ENCODE assay signal across 14 mouse cellular contexts in genomic region chr9:107596619-107597569, GRCm38 (mm10). TPM values are rescaled to one million over a fixed set of nuclear protein-coding genes. Genes with fewer than 3 reads are reported as not detected.
DNase-seq lines count a peak whose midpoint lies in the region; ATAC-seq and TF ChIP-seq lines count a peak whose summit lies in the region.
"Had no signal": no experiment of that assay in that cellular context is flagged by ENCODE, and none has a peak within 500 bp of the region (broad histone marks: within the 10 kb centered on the region; RNA-seq: fewer than 3 reads in every experiment).

No protein-coding gene starts in this region.

- no peaks in the 10 kb centered on the region for H3K36me3 ChIP-seq in kidney, adult 2 months (ENCODE audit: control insufficient read depth, insufficient read depth, low read length)
- peaks cover 26 to 95% of the 10 kb centered on the region in 2 experiments for H3K36me3 ChIP-seq in CH12.LX (replicated peaks in 1 of 2; ENCODE audit: control insufficient read depth in 1 of 2, insufficient read depth in 1 of 2, low read length in 1 of 2)
- H3K36me3 ChIP-seq in heart, embryonic 15.5 days, result peaks cover 15% of the 10 kb centered on the region

- TF ChIP-seq EP300 in CH12.LX (IDR thresholded peaks at IDR 0.05; ENCODE audit: low read length), result no peak

- TF ChIP-seq RAD21 in CH12.LX (IDR thresholded peaks at IDR 0.05; ENCODE audit: low read depth, low read length), result no peak

- DNase-seq in kidney, adult 2 months, result peak; percentile 65
- no peak for DNase-seq in kidney, postnatal 4 days
- DNase-seq in CH12.LX (ENCODE audit: extremely low read depth), result no peak
- peak; percentile 58 to 67 for DNase-seq in gastrocnemius, postnatal 36 days
- DNase-seq in spleen, postnatal 10 days (ENCODE audit: low spot score in 2 of 2), result no peak
- no peak for DNase-seq in right cerebral cortex, postnatal 14 days
- no peak for DNase-seq in left cerebral cortex, postnatal 25 days (ENCODE audit: low spot score in 2 of 2)
- DNase-seq: cerebellum, adult 11-12 months; right cerebral cortex, adult 18-20 months; thymus, adult 2 months had no signal

- intact Hi-C loops in gastrocnemius, postnatal 36 days (cut with DNase I), result no loop called here
- intact Hi-C loops in left cerebral cortex, postnatal 25 days (cut with DNase I), result no loop called here

- peaks cover 29% of the 10 kb centered on the region for H3K4me1 ChIP-seq in kidney, adult 2 months (ENCODE audit: control insufficient read depth, insufficient read depth, low read length)
- peaks cover 7 to 13% of the 10 kb centered on the region in 2 experiments for H3K4me1 ChIP-seq in CH12.LX (ENCODE audit: control insufficient read depth in 1 of 2, insufficient read depth in 2 of 2)
- H3K4me1 ChIP-seq in heart, embryonic 15.5 days (replicated peaks), result peaks cover 54% of the 10 kb centered on the region

- no peaks in the 10 kb centered on the region for H3K79me2 ChIP-seq in CH12.LX (replicated peaks; ENCODE audit: control insufficient read depth, extremely low read depth, insufficient read depth, poor library complexity, severe bottlenecking)

- no peak overlapping the region for H3K9ac ChIP-seq in CH12.LX (ENCODE audit: insufficient read depth, low read depth)
- peak overlapping the region; percentile 45 for H3K9ac ChIP-seq in heart, embryonic 15.5 days
- H3K9ac ChIP-seq: liver, embryonic 14.5 days had no signal

- H3K4me3 ChIP-seq in kidney, adult 2 months (ENCODE audit: insufficient read depth, low read depth, low read length), result no peak overlapping the region
- no peak overlapping the region for H3K4me3 ChIP-seq in CH12.LX (replicated peaks in 1 of 3; ENCODE audit: low read depth in 2 of 3, low read length in 2 of 3, poor library complexity in 1 of 3)
- H3K4me3 ChIP-seq in heart, embryonic 15.5 days, result peak overlapping the region; percentile 43

- H3K27me3 ChIP-seq in kidney, adult 2 months (replicated peaks; ENCODE audit: control insufficient read depth, insufficient read depth, low read length), result no peaks in the 10 kb centered on the region
- no peaks in the 10 kb centered on the region for H3K27me3 ChIP-seq in CH12.LX (replicated peaks)
- H3K27me3 ChIP-seq in heart, embryonic 15.5 days, result peaks cover 15% of the 10 kb centered on the region

- in situ Hi-C loops in CH12.LX (cut with MboI; ENCODE audit: low pct_ligation_motif_present, low pct_unique_long_range_greater_than_20kb, low sequenced_read_pairs), result no loop called here

- TF ChIP-seq POLR2A in kidney, adult 2 months (IDR thresholded peaks at IDR 0.05; ENCODE audit: low read depth, low read length), result no peak
- no peak for TF ChIP-seq POLR2A in CH12.LX (IDR thresholded peaks at IDR 0.05; ENCODE audit: low read depth, low read length)

- H3K27ac ChIP-seq in kidney, adult 2 months (ENCODE audit: insufficient read depth, low read depth, low read length), result peak overlapping the region; percentile 7; the same call in 1 of the 2 replicates
- H3K27ac ChIP-seq in CH12.LX (ENCODE audit: insufficient read depth, low read depth), result no peak overlapping the region
- H3K27ac ChIP-seq in heart, embryonic 15.5 days, result peak overlapping the region; percentile 94
- H3K27ac ChIP-seq: liver, embryonic 14.5 days had no signal

- WGBS in kidney, adult 2 months, result 73% methylated on average over 11 of the region's 11 CpGs
- WGBS in heart, embryonic 15.5 days, result 51% methylated on average over 11 of the region's 11 CpGs

- TF ChIP-seq CTCF in kidney, adult 2 months (conservative IDR thresholded peaks at IDR 0.05; ENCODE audit: insufficient read depth, insufficient read length, low read depth, low read length), result no peak
- no peak for TF ChIP-seq CTCF in CH12.LX (conservative IDR thresholded peaks at IDR 0.05 in 1 of 2, IDR thresholded peaks at IDR 0.05 in 1 of 2; ENCODE audit: low read depth in 2 of 2, low read length in 2 of 2)

- dilution Hi-C loops in CH12.LX (cut with MboI; ENCODE audit: extremely low pct_ligation_motif_present, extremely low pct_unique_long_range_greater_than_20kb, low sequenced_read_pairs), result no loop called here

- no peak overlapping the region for H3K4me2 ChIP-seq in CH12.LX (ENCODE audit: insufficient read depth, low read depth, poor library complexity, severe bottlenecking)
- peak overlapping the region; percentile 61 for H3K4me2 ChIP-seq in heart, embryonic 15.5 days

- H3K9me3 ChIP-seq in CH12.LX (replicated peaks; ENCODE audit: low read length), result no peaks in the 10 kb centered on the region
- H3K9me3 ChIP-seq in heart, embryonic 15.5 days (replicated peaks), result no peaks in the 10 kb centered on the region

- ATAC-seq in heart, embryonic 15.5 days (replicated peaks; ENCODE audit: insufficient number of reproducible peaks, insufficient read depth, low FRiP score, low read depth), result peak; percentile 86
- ATAC-seq: forebrain, embryonic 16.5 days had no signal

TF ChIP-seq in CH12.LX, 34 proteins besides CTCF, POLR2A, EP300 and RAD21:
- TF ChIP-seq IRF4 (IDR thresholded peaks at IDR 0.05; ENCODE audit: low read depth, low read length) (no peak), POLR2AphosphoS2 (IDR thresholded peaks at IDR 0.05; ENCODE audit: low read depth, low read length) (0 out of 2 replicates have a peak, but pooled peaks have one; percentile 28), ZC3H11A (IDR thresholded peaks at IDR 0.05; ENCODE audit: low read depth, low read length) (no peak), NRF1 (IDR thresholded peaks at IDR 0.05; ENCODE audit: low read depth, low read length) (no peak)

RNA-seq across cellular contexts. Expression of gene Ifrd2, which starts 9.5 kb away (rescaled TPM):
- polyA plus RNA-seq in kidney, adult 2 months (2012; rRNA removed), result 50.5 and 57.8 TPM in 2 replicates
- total RNA-seq in CH12.LX (2012; rRNA removed) (91.3 and 101 TPM in 2 replicates), CH12.LX (2014; rRNA removed) (57.7 and 62.8 TPM in 2 replicates)
- 127 and 143 TPM in 2 replicates for polyA plus RNA-seq in CH12.LX (2012; ENCODE audit: insufficient read length, low read depth)
- total RNA-seq in gastrocnemius, postnatal 36 days (2021), result 10 to 100 TPM; 48.2 to 55.8 TPM
- 31.7 and 45.7 TPM in 2 replicates for polyA plus RNA-seq in heart, embryonic 15.5 days (2015; fragmentation: Nextera tagmentation; extraction: Ambion mirVana)
- total RNA-seq in left cerebral cortex, postnatal 25 days (2021), result 10 to 100 TPM; 11.1 to 13.3 TPM

RNA-seq across cellular contexts. Expression of gene Sema3b, which starts 12.1 kb away (rescaled TPM):
- 63.3 and 78.8 TPM in 2 replicates for polyA plus RNA-seq in kidney, adult 2 months (2012; rRNA removed)
- 7.4 and 11.6 TPM in 2 replicates for total RNA-seq in CH12.LX (2012; rRNA removed)
- 8.0 and 8.2 TPM in 2 replicates for total RNA-seq in CH12.LX (2014; rRNA removed)
- polyA plus RNA-seq in CH12.LX (2012; ENCODE audit: insufficient read length, low read depth), result 4.3 and 4.7 TPM in 2 replicates
- 10 to 100 TPM; 13.1 to 17.5 TPM for total RNA-seq in gastrocnemius, postnatal 36 days (2021)
- polyA plus RNA-seq in heart, embryonic 15.5 days (2015; fragmentation: Nextera tagmentation; extraction: Ambion mirVana), result 9.7 and 10.7 TPM in 2 replicates
- total RNA-seq in left cerebral cortex, postnatal 25 days (2021), result 1 to 10 TPM; 3.4 to 3.5 TPM
- total RNA-seq: hematopoietic stem cell, adult 5-6 weeks had no signal

RNA-seq across cellular contexts. Expression of gene Hyal3, which starts 16.3 kb away (rescaled TPM):
- polyA plus RNA-seq in kidney, adult 2 months (2012; rRNA removed), result 1.6 and 2.1 TPM in 2 replicates
- total RNA-seq in CH12.LX (2012; rRNA removed) (0.13 TPM in 1 of 2 replicates, not detected in the other), CH12.LX (2014; rRNA removed) (0.12 TPM in 1 of 2 replicates, not detected in the other)
- polyA plus RNA-seq in CH12.LX (2012; ENCODE audit: insufficient read length, low read depth), result 0.14 and 0.21 TPM in 2 replicates
- under 1 TPM; 0.23 to 0.27 TPM for total RNA-seq in gastrocnemius, postnatal 36 days (2021)
- 0.68 and 0.82 TPM in 2 replicates for polyA plus RNA-seq in heart, embryonic 15.5 days (2015; fragmentation: Nextera tagmentation; extraction: Ambion mirVana)
- 1 to 10 TPM in 1 of 2 experiments, under 1 TPM in 1; 0.96 to 1.1 TPM for total RNA-seq in left cerebral cortex, postnatal 25 days (2021)

RNA-seq across cellular contexts. Expression of gene Naa80, which starts 18.2 kb away (rescaled TPM):
- polyA plus RNA-seq in kidney, adult 2 months (2012; rRNA removed), result 43.0 and 62.8 TPM in 2 replicates
- total RNA-seq in CH12.LX (2012; rRNA removed) (4.4 and 4.8 TPM in 2 replicates), CH12.LX (2014; rRNA removed) (0.70 and 1.7 TPM in 2 replicates)
- 5.5 and 9.3 TPM in 2 replicates for polyA plus RNA-seq in CH12.LX (2012; ENCODE audit: insufficient read length, low read depth)
- total RNA-seq in gastrocnemius, postnatal 36 days (2021), result 10 to 100 TPM; 11.2 to 14.4 TPM
- 13.4 and 17.2 TPM in 2 replicates for polyA plus RNA-seq in heart, embryonic 15.5 days (2015; fragmentation: Nextera tagmentation; extraction: Ambion mirVana)
- 10 to 100 TPM; 10.8 to 11.3 TPM for total RNA-seq in left cerebral cortex, postnatal 25 days (2021)

RNA-seq across cellular contexts. Expression of gene Hyal1, which starts 20.2 kb away (rescaled TPM):
- polyA plus RNA-seq in kidney, adult 2 months (2012; rRNA removed), result 8.1 and 9.4 TPM in 2 replicates
- total RNA-seq in CH12.LX (2012; rRNA removed) (0.38 and 0.59 TPM in 2 replicates), CH12.LX (2014; rRNA removed) (0.16 TPM in 1 of 2 replicates, not detected in the other)
- polyA plus RNA-seq in CH12.LX (2012; ENCODE audit: insufficient read length, low read depth), result 0.40 and 0.82 TPM in 2 replicates
- 1 to 10 TPM; 2.5 to 2.8 TPM for total RNA-seq in gastrocnemius, postnatal 36 days (2021)
- polyA plus RNA-seq in heart, embryonic 15.5 days (2015; fragmentation: Nextera tagmentation; extraction: Ambion mirVana), result 8.3 and 9.1 TPM in 2 replicates
- 1 to 10 TPM; 5.0 to 7.4 TPM for total RNA-seq in left cerebral cortex, postnatal 25 days (2021)

Comparison
In these comparisons a context has a peak if more than half of its experiments do, and no peak if none do; other contexts are left out.
1. DNase-seq: peak in kidney, adult 2 months (single experiment) and gastrocnemius, postnatal 36 days (2 of 2); none in kidney, postnatal 4 days (0 of 2), CH12.LX (single experiment), spleen, postnatal 10 days (0 of 2), right cerebral cortex, postnatal 14 days (single experiment) and left cerebral cortex, postnatal 25 days (0 of 2).